Mouse (Mus musculus): ENCODE measurements around the gene Gdf10. TPM values are rescaled to one million over a fixed set of nuclear protein-coding genes. Genes with fewer than 3 reads are reported as not detected.

Gdf10 gene
- total RNA-seq (2015) (not detected in 2 replicates), total RNA-seq (2017) (not detected in 2 replicates)

- no peak for ATAC-seq (replicated peaks; ENCODE audit: poor library complexity)
These were observed at the start of gene Gdf10 for GRCm38 (mm10) chr14:33923168-33924070. Gene Gdf10, plus strand, starts transcription at chr14:33923587.

DNA sequence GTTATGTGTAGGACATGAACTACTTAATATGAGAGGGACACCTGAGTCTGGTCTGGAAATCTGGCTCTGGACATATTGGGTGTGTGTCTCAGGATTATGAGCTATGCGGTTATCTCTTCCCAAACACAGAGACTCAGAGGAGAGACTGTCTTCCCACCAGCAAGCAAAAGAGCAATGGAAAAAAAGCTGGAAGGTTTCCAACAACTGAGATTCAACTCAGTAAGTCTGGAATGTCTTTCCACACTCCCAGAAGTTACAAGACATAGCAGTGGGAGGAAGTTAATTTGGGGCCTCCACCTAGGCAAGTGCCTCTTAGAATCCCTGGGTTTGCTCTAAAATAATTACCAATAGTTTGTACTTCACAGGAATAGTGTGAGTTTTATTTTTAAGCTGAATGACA lies 44.6 kb upstream of the Gdf10 start:
- ATAC-seq (replicated peaks; ENCODE audit: poor library complexity) = no peak

DNA sequence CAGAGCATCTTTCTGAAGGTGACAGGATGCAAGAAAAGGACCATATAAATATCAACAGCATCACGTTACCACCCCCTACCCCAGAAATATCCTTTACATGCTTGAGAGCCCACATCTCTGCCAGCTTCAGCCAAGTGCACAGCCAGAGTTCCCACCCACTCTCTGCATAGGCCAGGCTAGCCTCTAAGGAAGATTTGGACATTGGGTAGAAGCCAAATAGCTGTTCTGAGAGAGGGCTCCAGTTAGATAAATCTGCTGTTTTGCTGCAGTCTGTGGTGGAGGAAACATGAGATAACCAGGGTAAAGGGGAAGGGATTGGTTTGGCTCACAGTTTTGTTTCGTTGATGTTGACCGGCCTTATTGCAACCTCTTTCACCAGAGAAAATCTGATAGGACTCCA lies 43.2 kb upstream of the Gdf10 start:
- no peak for ATAC-seq (replicated peaks; ENCODE audit: poor library complexity)

GRCm38 (mm10) chr14:33881471-33881870 lies 41.9 kb upstream of the Gdf10 start:
- no peak for ATAC-seq (replicated peaks; ENCODE audit: poor library complexity)

DNA sequence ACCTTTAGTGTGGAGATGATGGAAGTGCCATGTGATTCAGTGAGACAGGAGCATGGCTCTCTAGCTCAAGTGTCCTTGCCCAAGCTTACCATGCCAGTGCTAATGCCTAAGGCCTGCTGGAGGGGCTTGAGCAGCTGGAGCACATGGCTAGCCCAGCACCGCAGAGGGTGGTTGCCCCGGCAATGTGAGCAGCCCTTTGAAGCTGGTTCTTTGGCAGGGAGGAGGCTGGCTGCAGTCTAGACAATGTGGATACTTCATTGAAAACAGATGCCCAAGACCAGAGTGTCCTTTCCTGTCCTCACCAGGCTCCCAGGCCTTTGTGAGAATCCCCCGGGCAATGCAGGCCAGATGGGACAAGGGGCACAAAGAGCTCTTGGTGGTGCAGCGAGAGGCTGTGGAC lies 40.3 kb upstream of the Gdf10 start:
- ATAC-seq (replicated peaks; ENCODE audit: poor library complexity) = no peak

- no peak for ATAC-seq (replicated peaks; ENCODE audit: poor library complexity)
These were observed 37.9 kb upstream of the Gdf10 start for GRCm38 (mm10) chr14:33885466-33885865.

GRCm38 (mm10) chr14:33888387-33889035 lies 34.9 kb upstream of the Gdf10 start:
- ATAC-seq (replicated peaks; ENCODE audit: poor library complexity) = no peak

DNA sequence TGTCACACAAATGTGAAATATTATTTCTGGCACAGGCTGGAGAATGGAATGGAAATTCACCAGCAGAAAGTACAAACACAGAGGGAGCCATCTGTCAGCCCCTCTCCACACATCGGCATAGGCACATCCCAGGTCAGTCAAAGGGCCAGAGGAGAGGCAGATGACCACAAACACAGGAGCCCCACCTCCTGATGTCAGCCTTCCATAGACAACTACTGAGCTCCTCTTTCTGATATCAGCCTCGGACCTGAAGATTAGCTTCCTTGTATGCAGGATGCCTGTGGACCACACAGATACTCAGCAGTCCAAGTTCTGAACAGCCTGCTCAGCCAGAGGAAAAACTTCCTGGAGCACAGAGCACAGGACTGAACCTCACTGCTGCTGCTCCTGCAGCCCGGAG lies 33.4 kb upstream of the Gdf10 start:
- ATAC-seq (replicated peaks; ENCODE audit: poor library complexity) = no peak

DNA sequence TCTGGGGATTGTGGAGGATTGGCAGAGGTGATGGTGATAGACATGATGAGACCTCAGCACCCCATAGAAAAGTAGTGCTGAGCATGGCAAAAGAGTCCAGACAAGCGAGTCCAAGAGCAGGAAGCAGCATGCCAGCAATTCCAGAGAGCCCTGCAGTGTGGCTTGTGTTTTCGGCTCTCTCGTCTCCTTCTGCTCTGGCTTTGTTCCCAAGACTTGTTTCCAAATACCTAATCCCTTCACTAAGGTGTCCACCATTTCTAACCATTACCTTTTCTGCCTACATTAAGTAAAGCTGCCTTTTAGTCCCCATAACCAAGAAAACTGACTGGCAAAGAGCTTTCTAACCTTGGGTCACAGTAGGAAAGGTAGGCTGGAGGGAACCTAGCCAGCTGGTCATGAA lies 31.9 kb upstream of the Gdf10 start:
- no peak for ATAC-seq (replicated peaks; ENCODE audit: poor library complexity)

- ATAC-seq (replicated peaks; ENCODE audit: poor library complexity) = no peak
These were observed 27.6 kb upstream of the Gdf10 start for GRCm38 (mm10) chr14:33895777-33896176.

- ATAC-seq (replicated peaks; ENCODE audit: poor library complexity) = no peak
These were observed 26.6 kb upstream of the Gdf10 start for GRCm38 (mm10) chr14:33896628-33897300.

GRCm38 (mm10) chr14:33902783-33903182 lies 20.6 kb upstream of the Gdf10 start:
- ATAC-seq (replicated peaks; ENCODE audit: poor library complexity) = no peak

- ATAC-seq (replicated peaks; ENCODE audit: poor library complexity) = no peak
These were observed 20.2 kb upstream of the Gdf10 start for GRCm38 (mm10) chr14:33903199-33903598.

DNA sequence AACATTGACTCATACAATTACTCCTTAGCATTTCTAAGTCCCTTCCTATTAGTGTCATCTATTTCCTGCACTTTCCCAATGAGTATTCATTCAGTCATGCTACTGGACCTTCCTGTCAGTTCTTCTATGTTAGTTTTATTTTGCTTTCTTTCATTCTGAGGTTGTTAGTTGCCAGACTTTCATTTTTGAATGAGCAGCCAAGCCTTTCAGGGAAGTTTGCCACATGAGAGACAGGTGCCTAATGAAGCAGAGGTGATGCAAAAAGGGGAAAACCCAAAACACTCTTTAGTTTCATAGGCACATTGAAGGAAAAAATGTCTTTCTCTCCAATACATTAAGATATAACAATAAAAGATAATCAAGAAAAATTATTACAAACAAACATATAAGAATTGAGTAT lies 18.5 kb upstream of the Gdf10 start:
- ATAC-seq (replicated peaks; ENCODE audit: poor library complexity) = no peak

GRCm38 (mm10) chr14:33913727-33914126 lies 9.7 kb upstream of the Gdf10 start:
- ATAC-seq (replicated peaks; ENCODE audit: poor library complexity) = no peak

- no peak for ATAC-seq (replicated peaks; ENCODE audit: poor library complexity)
These were observed 9.2 kb upstream of the Gdf10 start for GRCm38 (mm10) chr14:33914206-33914605.

GRCm38 (mm10) chr14:33920727-33921559 lies 2.4 kb upstream of the Gdf10 start:
- no peak for ATAC-seq (replicated peaks; ENCODE audit: poor library complexity)

- no peak for ATAC-seq (replicated peaks; ENCODE audit: poor library complexity)
These were observed 618 bp upstream of the Gdf10 start for GRCm38 (mm10) chr14:33922771-33923167.

- no peak for ATAC-seq (replicated peaks; ENCODE audit: poor library complexity)
These were observed 8.5 kb downstream of the Gdf10 start for GRCm38 (mm10) chr14:33931853-33932252.

GRCm38 (mm10) chr14:33932935-33933703 lies 9.7 kb downstream of the Gdf10 start:
- ATAC-seq (replicated peaks; ENCODE audit: poor library complexity) = no peak
